Mouse (Mus musculus): ENCODE data around the gene Gm17387. TPM values are rescaled to one million over a fixed set of nuclear protein-coding genes. Genes with fewer than 3 reads are reported as not detected.

The Gm17387 gene
- polyA plus RNA-seq, 1 experiment from 2014 or later: not detected

Other genes with a start within 250 kb of the Gm17387 start
- 0.69 and 1.4 TPM in 2 replicates for gene Syce1, start 241.3 kb upstream of the Gm17387 start, polyA plus RNA-seq (2016; fragmentation: Nextera tagmentation; extraction: Ambion mirVana)
- 3.0 TPM in 2 replicates for gene Zfp941, start 207.0 kb upstream of the Gm17387 start, polyA plus RNA-seq (2016; fragmentation: Nextera tagmentation; extraction: Ambion mirVana)
- 0.33 and 1.3 TPM in 2 replicates for gene Urah, start 194.1 kb upstream of the Gm17387 start, polyA plus RNA-seq (2016; fragmentation: Nextera tagmentation; extraction: Ambion mirVana)
- not detected in 2 replicates for gene Scgb1c1, start 183.6 kb upstream of the Gm17387 start, polyA plus RNA-seq (2016; fragmentation: Nextera tagmentation; extraction: Ambion mirVana)
- gene Odf3, start 181.3 kb upstream of the Gm17387 start, polyA plus RNA-seq (2016; fragmentation: Nextera tagmentation; extraction: Ambion mirVana): not detected in 2 replicates
- 0.23 TPM in 1 of 2 replicates, not detected in the other for gene Gm45785, start 172.8 kb upstream of the Gm17387 start, polyA plus RNA-seq (2016; fragmentation: Nextera tagmentation; extraction: Ambion mirVana)
- 53.0 and 60.3 TPM in 2 replicates for gene Ric8a, start 172.2 kb upstream of the Gm17387 start, polyA plus RNA-seq (2016; fragmentation: Nextera tagmentation; extraction: Ambion mirVana)
- 38.3 and 38.9 TPM in 2 replicates for gene Bet1l, start 171.6 kb upstream of the Gm17387 start, polyA plus RNA-seq (2016; fragmentation: Nextera tagmentation; extraction: Ambion mirVana)
- gene Psmd13, start 147.2 kb upstream of the Gm17387 start, polyA plus RNA-seq (2016; fragmentation: Nextera tagmentation; extraction: Ambion mirVana): 271 and 302 TPM in 2 replicates
- 28.3 and 29.9 TPM in 2 replicates for gene Sirt3, start 146.8 kb upstream of the Gm17387 start, polyA plus RNA-seq (2016; fragmentation: Nextera tagmentation; extraction: Ambion mirVana)
- gene Cox8b, start 128.7 kb upstream of the Gm17387 start, polyA plus RNA-seq (2016; fragmentation: Nextera tagmentation; extraction: Ambion mirVana): 1.9 and 2.7 TPM in 2 replicates
- gene Nlrp6, start 108.2 kb upstream of the Gm17387 start, polyA plus RNA-seq (2016; fragmentation: Nextera tagmentation; extraction: Ambion mirVana): not detected in 2 replicates
- 18.9 and 21.5 TPM in 2 replicates for gene Pgghg, start 87.7 kb upstream of the Gm17387 start, polyA plus RNA-seq (2016; fragmentation: Nextera tagmentation; extraction: Ambion mirVana)
- 5.6 and 6.1 TPM in 2 replicates for gene Ifitm5, start 78.8 kb upstream of the Gm17387 start, polyA plus RNA-seq (2016; fragmentation: Nextera tagmentation; extraction: Ambion mirVana)
- gene Gm45717, start 73.2 kb upstream of the Gm17387 start, polyA plus RNA-seq (2016; fragmentation: Nextera tagmentation; extraction: Ambion mirVana): not detected in 2 replicates
- 941 and 1,046 TPM in 2 replicates for gene Ifitm2, start 73.1 kb upstream of the Gm17387 start, polyA plus RNA-seq (2016; fragmentation: Nextera tagmentation; extraction: Ambion mirVana)
- gene Ifitm1, start 61.9 kb upstream of the Gm17387 start, polyA plus RNA-seq (2016; fragmentation: Nextera tagmentation; extraction: Ambion mirVana): 77.8 and 78.8 TPM in 2 replicates
- 56.5 and 68.6 TPM in 2 replicates for gene Ifitm3, start 18.4 kb upstream of the Gm17387 start, polyA plus RNA-seq (2016; fragmentation: Nextera tagmentation; extraction: Ambion mirVana)
- not detected in 2 replicates for gene Ifitm6, start 11.2 kb upstream of the Gm17387 start, polyA plus RNA-seq (2016; fragmentation: Nextera tagmentation; extraction: Ambion mirVana)
- gene B4galnt4, start 32.0 kb downstream of the Gm17387 start, polyA plus RNA-seq (2016; fragmentation: Nextera tagmentation; extraction: Ambion mirVana): 37.3 and 40.1 TPM in 2 replicates
- 14.6 and 14.9 TPM in 2 replicates for gene Pkp3, start 49.1 kb downstream of the Gm17387 start, polyA plus RNA-seq (2016; fragmentation: Nextera tagmentation; extraction: Ambion mirVana)
- 2.2 and 2.5 TPM in 2 replicates for gene Sigirr, start 71.4 kb downstream of the Gm17387 start, polyA plus RNA-seq (2016; fragmentation: Nextera tagmentation; extraction: Ambion mirVana)
- gene Ano9, start 88.7 kb downstream of the Gm17387 start, polyA plus RNA-seq (2016; fragmentation: Nextera tagmentation; extraction: Ambion mirVana): 1.6 and 2.0 TPM in 2 replicates
- gene Ptdss2, start 93.3 kb downstream of the Gm17387 start, polyA plus RNA-seq (2016; fragmentation: Nextera tagmentation; extraction: Ambion mirVana): 76.0 and 76.7 TPM in 2 replicates
- 88.5 and 91.5 TPM in 2 replicates for gene Rnh1, start 143.7 kb downstream of the Gm17387 start, polyA plus RNA-seq (2016; fragmentation: Nextera tagmentation; extraction: Ambion mirVana)
- 95.3 and 98.1 TPM in 2 replicates for gene Hras, start 164.9 kb downstream of the Gm17387 start, polyA plus RNA-seq (2016; fragmentation: Nextera tagmentation; extraction: Ambion mirVana)
- 17.0 and 19.0 TPM in 2 replicates for gene Lrrc56, start 165.0 kb downstream of the Gm17387 start, polyA plus RNA-seq (2016; fragmentation: Nextera tagmentation; extraction: Ambion mirVana)
- 4.2 and 5.2 TPM in 2 replicates for gene Lmntd2, start 184.9 kb downstream of the Gm17387 start, polyA plus RNA-seq (2016; fragmentation: Nextera tagmentation; extraction: Ambion mirVana)
- gene Rassf7, start 186.7 kb downstream of the Gm17387 start, polyA plus RNA-seq (2016; fragmentation: Nextera tagmentation; extraction: Ambion mirVana): 39.1 and 43.7 TPM in 2 replicates
- 95.8 and 102 TPM in 2 replicates for gene Phrf1, start 199.7 kb downstream of the Gm17387 start, polyA plus RNA-seq (2016; fragmentation: Nextera tagmentation; extraction: Ambion mirVana)
- 0.51 and 1.0 TPM in 2 replicates for gene Irf7, start 237.3 kb downstream of the Gm17387 start, polyA plus RNA-seq (2016; fragmentation: Nextera tagmentation; extraction: Ambion mirVana)
- not detected in 2 replicates for gene Cdhr5, start 247.7 kb downstream of the Gm17387 start, polyA plus RNA-seq (2016; fragmentation: Nextera tagmentation; extraction: Ambion mirVana)